Mouse (Mus musculus) neural tube, embryonic 12.5 days (tissue): Measurements from ENCODE around the gene Fam117a. TPM values are rescaled to one million over a fixed set of nuclear protein-coding genes. Genes with fewer than 3 reads are reported as not detected.
A peak's percentile ranks its signal among the peaks of the same experiment; 100 is the strongest.

Source experiments
- ATAC-seq: fragments of 200-750 bp; cut with Nextera tagmentation; 2 replicates; pipeline ENCODE4 v1.8.0; 2017; ENCODE audit warnings: low read depth, mild to moderate bottlenecking, moderate TSS enrichment, moderate library complexity; ENCODE audit not compliant: low FRiP score
- H3K27ac ChIP-seq: fragments of 300-500 bp; sonication (generic); 2 replicates; pipeline ENCODE4 v1.5.1; 2016
- H3K27me3 ChIP-seq: fragments of 300-500 bp; sonication (generic); replicated peaks from 2 replicates; pipeline ENCODE4 v1.6.1; 2016; ENCODE audit warnings: mild to moderate bottlenecking
- H3K36me3 ChIP-seq: fragments of 300-500 bp; sonication (generic); 2 replicates; pipeline ENCODE4 v1.6.1; 2016; ENCODE audit warnings: mild to moderate bottlenecking
- H3K4me1 ChIP-seq: fragments of 300-500 bp; sonication (generic); 2 replicates; pipeline ENCODE4 v1.6.1; 2016
- H3K4me2 ChIP-seq: fragments of 300-500 bp; sonication (generic); replicated peaks from 2 replicates; pipeline ENCODE4 v1.6.1; 2016; ENCODE audit warnings: mild to moderate bottlenecking
- H3K4me3 ChIP-seq: fragments of 300-500 bp; sonication (generic); 2 replicates; pipeline ENCODE4 v1.5.1; 2016
- H3K9ac ChIP-seq: fragments of 300-500 bp; sonication (generic); 2 replicates; pipeline ENCODE4 v1.6.1; 2016; ENCODE audit warnings: mild to moderate bottlenecking
- H3K9me3 ChIP-seq: fragments of 300-500 bp; sonication (generic); 2 replicates; pipeline ENCODE4 v1.6.1; 2016; ENCODE audit warnings: mild to moderate bottlenecking
- WGBS: fragments of 180-500 bp; shearing (Covaris S2); methylation state at CpG from one replicate; pipeline ENCODE4 v1.1.7; 2016; 5-methylcytosine and 5-hydroxymethylcytosine counted together
- polyA plus RNA-seq: library from polyadenylated mRNA; unstranded; fragments of >200 nt; fragmentation: Nextera tagmentation; extraction: Ambion mirVana; gene quantifications from 2 replicates; pipeline ENCODE4 v1.2.1, GENCODE M21; 2016

Gene Fam117a
- polyA plus RNA-seq, 1 experiment from 2014 or later, result 8.7 TPM

GRCm38 (mm10) chr11:95354228-95354944, 17.6 kb downstream of the Fam117a start:
- H3K9me3 ChIP-seq, result no peaks in the 10 kb centered on the region
- H3K4me3 ChIP-seq, result no peak overlapping the region
- WGBS, result 80% methylated on average over 14 of the region's 14 CpGs
- no peak overlapping the region for H3K9ac ChIP-seq
- no peaks in the 10 kb centered on the region for H3K4me1 ChIP-seq
- H3K36me3 ChIP-seq, result no peaks in the 10 kb centered on the region
- H3K27me3 ChIP-seq, result no peaks in the 10 kb centered on the region
- no peak for ATAC-seq
- H3K27ac ChIP-seq, result no peak overlapping the region
- H3K4me2 ChIP-seq, result no peak overlapping the region

- Histone ChIP-seq H3K4me3 (no peak overlapping the region), H3K27ac (no peak overlapping the region), H3K9ac (no peak overlapping the region), H3K36me3 (no peaks in the 10 kb centered on the region), H3K4me2 (no peak overlapping the region), H3K4me1 (no peaks in the 10 kb centered on the region), H3K27me3 (no peaks in the 10 kb centered on the region), H3K9me3 (no peaks in the 10 kb centered on the region)
- WGBS, result 88% methylated on average over 12 of the region's 12 CpGs
- no peak for ATAC-seq
These were observed 18.3 kb downstream of the Fam117a start for GRCm38 (mm10) chr11:95354945-95355660.

- H3K9me3 ChIP-seq, result no peaks in the 10 kb centered on the region
- 92% methylated on average over 5 of the region's 5 CpGs for WGBS
- H3K27ac ChIP-seq, result no peak overlapping the region
- ATAC-seq, result no peak
- no peaks in the 10 kb centered on the region for H3K4me1 ChIP-seq
- H3K36me3 ChIP-seq, result no peaks in the 10 kb centered on the region
- no peak overlapping the region for H3K9ac ChIP-seq
- no peak overlapping the region for H3K4me3 ChIP-seq
- no peaks in the 10 kb centered on the region for H3K27me3 ChIP-seq
- no peak overlapping the region for H3K4me2 ChIP-seq
These were observed 18.8 kb downstream of the Fam117a start for GRCm38 (mm10) chr11:95355661-95356011.

GRCm38 (mm10) chr11:95356039-95356438, 19.2 kb downstream of the Fam117a start:
- Histone ChIP-seq H3K4me1 (no peaks in the 10 kb centered on the region), H3K36me3 (no peaks in the 10 kb centered on the region), H3K9me3 (no peaks in the 10 kb centered on the region), H3K27me3 (no peaks in the 10 kb centered on the region), H3K4me3 (no peak overlapping the region), H3K27ac (no peak overlapping the region), H3K9ac (no peak overlapping the region), H3K4me2 (no peak overlapping the region)
- ATAC-seq, result no peak
- 87% methylated on average over 7 of the region's 7 CpGs for WGBS

- H3K27ac ChIP-seq, result no peak overlapping the region
- no peak overlapping the region for H3K9ac ChIP-seq
These were observed 19.9 kb downstream of the Fam117a start for GRCm38 (mm10) chr11:95356469-95357273.

GRCm38 (mm10) chr11:95358263-95358662, 21.4 kb downstream of the Fam117a start:
- Histone ChIP-seq H3K4me2 (no peak overlapping the region), H3K9me3 (no peaks in the 10 kb centered on the region), H3K27ac (no peak overlapping the region), H3K4me1 (no peaks in the 10 kb centered on the region), H3K4me3 (no peak overlapping the region), H3K36me3 (no peaks in the 10 kb centered on the region), H3K9ac (no peak overlapping the region), H3K27me3 (no peaks in the 10 kb centered on the region)
- WGBS, result 54% methylated on average over 3 of the region's 3 CpGs
- ATAC-seq, result no peak

More at GRCm38 (mm10) chr11:95356469-95357273, 19.9 kb downstream of the Fam117a start:
- Histone ChIP-seq H3K9me3 (no peaks in the 10 kb centered on the region), H3K4me2 (no peak overlapping the region), H3K36me3 (no peaks in the 10 kb centered on the region), H3K27me3 (no peaks in the 10 kb centered on the region), H3K4me3 (no peak overlapping the region), H3K4me1 (no peaks in the 10 kb centered on the region)
- WGBS, result 81% methylated on average over 17 of the region's 17 CpGs
- ATAC-seq, result peak; percentile 48; the same call in 1 of the 2 replicates

GRCm38 (mm10) chr11:95364388-95364787, 27.6 kb downstream of the Fam117a start:
- Histone ChIP-seq H3K27ac (no peak overlapping the region), H3K9ac (no peak overlapping the region), H3K4me1 (no peaks in the 10 kb centered on the region), H3K27me3 (no peaks in the 10 kb centered on the region), H3K36me3 (no peaks in the 10 kb centered on the region; the same call in 1 of the 2 replicates), H3K4me3 (no peak overlapping the region), H3K9me3 (no peaks in the 10 kb centered on the region), H3K4me2 (no peak overlapping the region)
- ATAC-seq, result no peak
- WGBS, result 84% methylated on average over 5 of the region's 5 CpGs

GRCm38 (mm10) chr11:95365596-95365995, 28.8 kb downstream of the Fam117a start:
- Histone ChIP-seq H3K4me1 (no peaks in the 10 kb centered on the region), H3K9ac (no peak overlapping the region), H3K36me3 (no peaks in the 10 kb centered on the region; the same call in 1 of the 2 replicates), H3K4me3 (no peak overlapping the region), H3K27me3 (no peaks in the 10 kb centered on the region), H3K9me3 (no peaks in the 10 kb centered on the region), H3K27ac (no peak overlapping the region), H3K4me2 (no peak overlapping the region)
- ATAC-seq, result no peak
- 90% methylated on average over 10 of the region's 10 CpGs for WGBS

GRCm38 (mm10) chr11:95366280-95366897, 29.6 kb downstream of the Fam117a start:
- H3K9me3 ChIP-seq, result no peaks in the 10 kb centered on the region
- no peak overlapping the region for H3K9ac ChIP-seq
- no peaks in the 10 kb centered on the region for H3K4me1 ChIP-seq
- WGBS, result 85% methylated on average over 6 of the region's 6 CpGs
- H3K27me3 ChIP-seq, result no peaks in the 10 kb centered on the region
- H3K4me3 ChIP-seq, result no peak overlapping the region
- no peaks in the 10 kb centered on the region; the same call in 1 of the 2 replicates for H3K36me3 ChIP-seq
- H3K4me2 ChIP-seq, result no peak overlapping the region
- ATAC-seq, result no peak
- H3K27ac ChIP-seq, result no peak overlapping the region

GRCm38 (mm10) chr11:95367011-95367735, 30.4 kb downstream of the Fam117a start:
- Histone ChIP-seq H3K4me3 (no peak overlapping the region), H3K9ac (no peak overlapping the region), H3K27ac (no peak overlapping the region), H3K9me3 (no peaks in the 10 kb centered on the region), H3K27me3 (no peaks in the 10 kb centered on the region), H3K4me1 (no peaks in the 10 kb centered on the region), H3K4me2 (no peak overlapping the region), H3K36me3 (peaks cover 6% of the 10 kb centered on the region; the same call in 1 of the 2 replicates)
- no peak for ATAC-seq
- WGBS, result 79% methylated on average over 8 of the region's 8 CpGs

- Histone ChIP-seq H3K4me3 (no peak overlapping the region), H3K9me3 (no peaks in the 10 kb centered on the region), H3K36me3 (peaks cover 12% of the 10 kb centered on the region), H3K4me2 (no peak overlapping the region), H3K4me1 (no peaks in the 10 kb centered on the region), H3K9ac (no peak overlapping the region), H3K27ac (no peak overlapping the region), H3K27me3 (no peaks in the 10 kb centered on the region)
- WGBS, result 94% methylated on average over 8 of the region's 8 CpGs
- ATAC-seq, result no peak
These were observed 31.5 kb downstream of the Fam117a start for GRCm38 (mm10) chr11:95368231-95368823.
